Comparison of ENCODE assay signal across 21 mouse cellular contexts in the genomic region with DNA sequence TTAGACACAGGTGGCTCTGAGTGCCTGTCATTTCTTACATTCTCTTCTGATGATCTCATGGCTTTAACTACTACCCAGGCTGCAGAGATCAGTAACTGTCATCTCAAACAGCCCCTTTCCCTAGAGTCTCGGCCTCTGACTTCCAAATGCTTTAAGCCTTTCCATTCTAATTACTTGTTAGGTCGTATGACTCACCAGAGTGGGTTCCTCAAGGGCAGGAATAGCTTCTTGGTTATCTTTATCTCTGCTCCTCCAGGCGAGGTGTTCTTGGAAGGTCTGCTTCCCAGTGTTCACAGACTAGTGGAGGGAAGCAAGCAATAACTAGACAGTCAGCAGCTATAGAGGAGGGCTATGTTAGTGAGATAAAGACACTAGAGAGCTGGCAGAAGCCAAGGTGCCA.
"Had no signal": no experiment of that assay in that cellular context is flagged by ENCODE, and none has a peak within 500 bp of the region (broad histone marks: within the 10 kb centered on the region; RNA-seq: fewer than 3 reads in every experiment).

No protein-coding gene starts in this region.

- H3K4me1 ChIP-seq: limb, embryonic 10.5 days; limb, embryonic 13.5 days; lung, embryonic 15.5 days; midbrain, embryonic 10.5 days; neural tube, embryonic 13.5 days had no signal

- ATAC-seq: liver, embryonic 12.5 days; midbrain, embryonic 13.5 days; midbrain, embryonic 16.5 days had no signal

- H3K27me3 ChIP-seq: lung, embryonic 15.5 days; megakaryocyte, embryonic 14.5 days; neural tube, embryonic 13.5 days had no signal

- H3K27ac ChIP-seq: kidney, postnatal 0 days; layer of hippocampus, adult 2 months; limb, embryonic 10.5 days; limb, embryonic 13.5 days; liver, embryonic 12.5 days; liver, embryonic 15.5 days; lung, embryonic 15.5 days; midbrain, embryonic 10.5 days; midbrain, embryonic 13.5 days; neural tube, embryonic 13.5 days had no signal

- H3K36me3 ChIP-seq: limb, embryonic 10.5 days; limb, embryonic 13.5 days; liver, embryonic 12.5 days; liver, embryonic 15.5 days; lung, embryonic 15.5 days; midbrain, embryonic 10.5 days; midbrain, embryonic 13.5 days; neural tube, embryonic 13.5 days had no signal

- H3K4me2 ChIP-seq: limb, embryonic 13.5 days; liver, embryonic 12.5 days; liver, embryonic 15.5 days; lung, embryonic 15.5 days; midbrain, embryonic 13.5 days; neural tube, embryonic 13.5 days had no signal

- H3K4me3 ChIP-seq: layer of hippocampus, adult 2 months; limb, embryonic 10.5 days; limb, embryonic 13.5 days; liver, embryonic 12.5 days; liver, embryonic 15.5 days; lung, embryonic 15.5 days; megakaryocyte, embryonic 14.5 days; midbrain, embryonic 10.5 days; midbrain, embryonic 13.5 days; myocyte; neural tube, embryonic 13.5 days had no signal

- DNase-seq: kidney, postnatal 25 days; layer of hippocampus, adult 9-11 months; liver; lung, adult 18-20 months; lung, postnatal 10 days; lung, postnatal 36 days; thymus, adult 18-20 months; thymus, postnatal 4 days had no signal

- H3K9ac ChIP-seq: limb, embryonic 13.5 days; liver, embryonic 12.5 days; liver, embryonic 15.5 days; lung, embryonic 15.5 days; midbrain, embryonic 13.5 days; neural tube, embryonic 13.5 days had no signal

- H3K9me3 ChIP-seq: limb, embryonic 10.5 days; limb, embryonic 13.5 days; liver, embryonic 12.5 days; liver, embryonic 15.5 days; lung, embryonic 15.5 days; midbrain, embryonic 10.5 days; midbrain, embryonic 13.5 days; neural tube, embryonic 13.5 days had no signal
